Mouse (Mus musculus): ENCODE measurements around the gene Gm10300. TPM values are rescaled to one million over a fixed set of nuclear protein-coding genes. Genes with fewer than 3 reads are reported as not detected.

The Gm10300 gene
- polyA plus RNA-seq, 1 experiment from 2014 or later, result not detected

DNA sequence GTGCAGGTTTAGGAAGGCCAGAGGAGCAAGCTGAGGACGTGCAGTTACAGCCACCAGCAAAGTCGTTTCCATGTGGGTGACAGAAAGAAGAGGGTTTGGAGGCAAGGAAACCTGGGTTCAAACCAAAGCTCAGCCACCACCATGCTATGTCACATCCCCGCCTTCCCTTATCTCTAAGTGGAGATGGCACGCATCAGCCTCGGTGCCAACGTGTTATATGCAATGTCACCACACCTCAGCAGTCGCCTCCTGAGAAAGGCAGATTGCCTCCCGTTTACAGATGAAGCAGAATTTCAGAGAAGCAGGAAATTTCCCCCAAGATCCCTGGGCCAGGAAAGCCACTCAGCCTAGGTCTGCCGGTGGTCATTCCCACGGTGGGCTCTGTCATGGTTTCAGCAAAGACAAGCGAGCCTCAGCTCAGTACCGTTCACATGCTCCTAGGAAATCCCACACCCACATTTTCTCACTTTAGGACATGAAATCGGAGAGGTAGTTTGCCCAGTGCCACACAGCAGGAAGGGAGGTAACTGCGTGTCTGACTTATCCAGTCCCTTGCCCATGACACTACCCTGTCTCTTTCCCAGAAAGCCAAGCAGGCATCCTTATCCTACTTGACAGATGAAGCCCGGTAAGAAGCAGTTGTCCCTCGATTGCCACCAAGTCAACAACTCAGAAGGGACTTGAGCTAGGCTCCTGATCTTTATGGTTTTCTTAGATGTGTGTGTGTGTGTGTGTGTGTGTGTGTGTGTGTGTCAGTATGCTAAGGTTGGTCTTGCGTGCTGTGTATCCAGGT, 14.3 kb upstream of the Gm10300 start:
- H3K4me1 ChIP-seq, result no peaks in the 10 kb centered on the region
- no peaks in the 10 kb centered on the region for H3K36me3 ChIP-seq
- no peak overlapping the region for H3K4me2 ChIP-seq
- WGBS, result 78% methylated on average over 17 of the region's 17 CpGs
- H3K27me3 ChIP-seq (replicated peaks), result no peaks in the 10 kb centered on the region
- no peak overlapping the region for H3K4me3 ChIP-seq (replicated peaks)
- no peaks in the 10 kb centered on the region for H3K9me3 ChIP-seq (replicated peaks)
- H3K27ac ChIP-seq (replicated peaks), result no peak overlapping the region
- ATAC-seq (ENCODE audit: low FRiP score), result no peak
- H3K9ac ChIP-seq (replicated peaks), result no peak overlapping the region

DNA sequence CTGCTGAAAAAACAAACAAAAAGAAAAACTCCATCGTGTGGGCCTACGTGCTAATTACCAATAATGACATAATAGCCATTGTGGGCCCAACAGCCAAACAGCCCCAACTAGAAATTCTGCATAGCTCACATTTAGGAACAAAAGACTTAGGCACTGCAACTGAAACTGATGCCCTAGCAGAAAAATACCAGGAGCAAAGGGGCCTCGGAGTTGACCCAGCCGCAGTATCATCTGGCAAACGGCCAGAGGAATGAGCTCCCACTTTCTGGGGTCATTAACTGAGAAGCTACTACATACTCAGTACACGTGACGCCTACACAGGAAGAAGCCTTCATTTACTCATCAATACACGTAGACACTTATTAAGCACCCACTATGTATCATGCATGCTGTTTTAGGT, 12.2 kb upstream of the Gm10300 start:
- Histone ChIP-seq H3K9ac (replicated peaks) (no peak overlapping the region), H3K4me2 (no peak overlapping the region), H3K4me3 (replicated peaks) (no peak overlapping the region), H3K4me1 (peaks cover 7% of the 10 kb centered on the region), H3K36me3 (no peaks in the 10 kb centered on the region), H3K27ac (replicated peaks) (no peak overlapping the region), H3K27me3 (replicated peaks) (no peaks in the 10 kb centered on the region), H3K9me3 (replicated peaks) (no peaks in the 10 kb centered on the region)
- no peak for ATAC-seq (ENCODE audit: low FRiP score)
- 57% methylated on average over 8 of the region's 8 CpGs for WGBS

DNA sequence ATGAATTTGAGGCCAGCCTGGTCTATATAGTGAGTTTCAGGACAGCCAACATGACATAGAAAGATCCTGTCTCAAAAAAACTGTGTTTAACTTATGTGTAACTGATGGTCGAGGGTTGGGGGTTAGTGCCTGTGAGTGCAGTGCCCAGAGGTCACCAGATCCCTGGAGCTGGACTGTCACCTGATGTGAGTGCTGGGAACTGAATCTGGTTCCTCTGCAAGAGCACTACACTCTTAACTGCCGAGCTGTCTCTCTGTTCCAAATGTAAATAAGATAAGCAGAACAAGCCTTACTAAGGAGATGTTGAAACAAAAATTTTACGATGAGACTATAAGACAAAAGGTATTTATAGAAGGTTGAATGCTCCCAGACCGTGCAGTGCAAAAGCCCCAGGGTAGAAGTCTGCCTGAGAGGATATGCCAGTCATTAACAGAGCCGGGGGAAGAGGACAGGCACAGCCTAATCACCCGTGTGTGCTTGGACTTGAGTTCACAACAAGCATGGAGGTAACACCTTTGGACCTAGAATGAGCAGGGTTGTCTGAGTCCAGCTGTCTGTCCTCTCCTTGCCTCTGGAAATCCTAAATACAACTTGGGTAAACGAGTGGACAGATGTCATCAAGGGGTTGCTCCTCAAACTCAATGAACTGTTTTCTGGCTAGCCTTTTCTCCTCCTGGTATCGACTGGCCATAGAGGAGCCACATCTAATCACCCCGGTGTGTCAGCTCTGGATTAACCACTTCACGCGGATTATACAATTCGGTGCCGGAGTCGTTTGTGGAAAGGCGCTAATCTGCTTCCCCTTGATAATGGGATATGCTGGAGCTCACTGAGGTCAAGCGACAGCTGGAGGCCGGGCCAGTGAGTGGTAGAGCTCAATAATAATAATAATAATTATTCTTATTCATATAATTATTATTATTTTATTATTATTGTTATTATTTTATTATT, 11.3 kb upstream of the Gm10300 start:
- Histone ChIP-seq H3K4me2 (no peak overlapping the region), H3K9ac (replicated peaks) (no peak overlapping the region), H3K27ac (replicated peaks) (no peak overlapping the region), H3K4me1 (peaks cover 7% of the 10 kb centered on the region), H3K27me3 (replicated peaks) (no peaks in the 10 kb centered on the region), H3K9me3 (replicated peaks) (no peaks in the 10 kb centered on the region), H3K36me3 (no peaks in the 10 kb centered on the region), H3K4me3 (replicated peaks) (no peak overlapping the region)
- 79% methylated on average over 17 of the region's 17 CpGs for WGBS
- no peak for ATAC-seq (ENCODE audit: low FRiP score)

DNA sequence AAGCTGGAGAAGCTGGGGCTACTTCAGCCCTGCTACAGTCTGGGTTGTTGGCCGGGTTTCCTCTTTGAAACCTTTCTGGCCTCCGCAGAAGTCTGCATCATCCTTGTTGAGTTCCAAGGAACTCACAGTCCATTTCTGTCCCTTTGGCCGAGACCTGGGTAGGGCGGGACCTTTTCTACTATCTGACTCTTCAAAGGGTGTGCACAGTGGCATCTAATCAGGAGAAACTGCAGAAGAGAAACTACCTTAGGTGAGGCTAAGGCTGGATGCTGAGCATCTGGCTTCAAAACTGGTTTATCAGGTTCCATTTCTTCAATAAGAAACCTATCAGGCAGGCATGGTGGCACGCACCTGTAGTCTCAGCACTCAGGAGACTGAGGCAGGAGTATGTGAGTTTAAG, 9.9 kb upstream of the Gm10300 start:
- Histone ChIP-seq H3K4me3 (replicated peaks) (no peak overlapping the region), H3K4me2 (no peak overlapping the region), H3K4me1 (peaks cover 7% of the 10 kb centered on the region), H3K36me3 (no peaks in the 10 kb centered on the region), H3K27me3 (replicated peaks) (no peaks in the 10 kb centered on the region), H3K27ac (replicated peaks) (no peak overlapping the region), H3K9ac (replicated peaks) (no peak overlapping the region), H3K9me3 (replicated peaks) (no peaks in the 10 kb centered on the region)
- ATAC-seq (ENCODE audit: low FRiP score), result no peak
- WGBS, result 89% methylated on average over 5 of the region's 5 CpGs

DNA sequence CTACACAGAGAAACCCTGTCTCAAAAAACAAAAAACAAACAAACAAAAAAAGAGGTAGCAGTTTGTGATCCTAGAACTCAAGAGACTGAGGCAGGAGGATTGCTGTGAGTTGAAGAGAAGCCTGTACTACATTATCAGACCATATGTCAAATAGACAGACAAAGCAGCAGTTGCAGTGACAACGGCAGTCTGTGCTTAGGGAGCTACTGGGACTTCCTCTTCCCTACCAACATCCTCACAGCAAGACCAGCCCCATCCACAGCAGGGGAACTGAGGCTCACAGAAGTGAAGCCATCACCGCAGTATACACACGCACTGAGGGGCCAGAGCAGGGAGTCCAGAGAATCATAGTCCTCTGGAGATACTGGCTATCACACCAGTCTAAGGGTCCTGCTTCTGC, 8.9 kb upstream of the Gm10300 start:
- Histone ChIP-seq H3K4me1 (peaks cover 7% of the 10 kb centered on the region), H3K9ac (replicated peaks) (no peak overlapping the region), H3K36me3 (no peaks in the 10 kb centered on the region), H3K27me3 (replicated peaks) (no peaks in the 10 kb centered on the region), H3K9me3 (replicated peaks) (no peaks in the 10 kb centered on the region), H3K4me2 (no peak overlapping the region), H3K27ac (replicated peaks) (no peak overlapping the region), H3K4me3 (replicated peaks) (no peak overlapping the region)
- WGBS, result 76% methylated on average over 3 of the region's 3 CpGs
- ATAC-seq (ENCODE audit: low FRiP score), result no peak

DNA sequence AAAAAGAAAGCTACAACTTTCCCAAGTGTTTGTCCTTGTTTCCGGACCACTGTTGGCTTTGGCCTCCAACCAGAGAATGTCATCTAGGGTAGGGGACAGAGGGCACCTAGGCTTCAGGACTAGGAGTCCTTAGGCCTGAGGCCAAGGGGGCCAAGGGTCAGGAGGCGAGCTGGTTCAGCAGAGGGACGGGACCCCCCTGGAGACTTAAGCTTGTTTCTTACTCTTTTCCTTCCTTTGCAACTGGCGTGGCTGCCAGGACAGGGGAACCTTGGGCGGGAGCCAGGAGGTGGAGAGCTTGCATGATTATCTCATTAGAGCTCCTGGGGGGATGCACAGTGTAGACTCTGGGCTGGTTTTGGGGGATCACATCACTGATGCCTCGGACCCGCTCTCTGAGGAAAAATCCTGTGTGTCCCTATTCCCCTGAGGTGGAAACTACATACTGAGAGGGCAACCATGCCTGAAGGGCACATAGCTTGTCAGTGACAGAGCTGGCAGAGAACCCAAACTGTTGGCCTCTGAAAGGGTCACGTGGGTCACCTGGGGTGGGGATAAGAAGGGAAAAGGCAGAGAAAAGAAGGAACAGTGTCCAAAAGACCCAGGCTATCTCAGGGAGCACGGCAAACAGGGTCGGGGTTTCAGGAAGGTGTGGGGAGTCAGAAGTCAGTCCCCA, 8.3 kb upstream of the Gm10300 start:
- H3K4me3 ChIP-seq (replicated peaks), result no peak overlapping the region
- 76% methylated on average over 10 of the region's 10 CpGs for WGBS
- no peak overlapping the region for H3K4me2 ChIP-seq
- no peak overlapping the region for H3K9ac ChIP-seq (replicated peaks)
- no peak overlapping the region for H3K27ac ChIP-seq (replicated peaks)
- no peaks in the 10 kb centered on the region for H3K36me3 ChIP-seq
- ATAC-seq (ENCODE audit: low FRiP score), result no peak
- H3K27me3 ChIP-seq (replicated peaks), result no peaks in the 10 kb centered on the region
- H3K4me1 ChIP-seq, result peaks cover 7% of the 10 kb centered on the region
- no peaks in the 10 kb centered on the region for H3K9me3 ChIP-seq (replicated peaks)

DNA sequence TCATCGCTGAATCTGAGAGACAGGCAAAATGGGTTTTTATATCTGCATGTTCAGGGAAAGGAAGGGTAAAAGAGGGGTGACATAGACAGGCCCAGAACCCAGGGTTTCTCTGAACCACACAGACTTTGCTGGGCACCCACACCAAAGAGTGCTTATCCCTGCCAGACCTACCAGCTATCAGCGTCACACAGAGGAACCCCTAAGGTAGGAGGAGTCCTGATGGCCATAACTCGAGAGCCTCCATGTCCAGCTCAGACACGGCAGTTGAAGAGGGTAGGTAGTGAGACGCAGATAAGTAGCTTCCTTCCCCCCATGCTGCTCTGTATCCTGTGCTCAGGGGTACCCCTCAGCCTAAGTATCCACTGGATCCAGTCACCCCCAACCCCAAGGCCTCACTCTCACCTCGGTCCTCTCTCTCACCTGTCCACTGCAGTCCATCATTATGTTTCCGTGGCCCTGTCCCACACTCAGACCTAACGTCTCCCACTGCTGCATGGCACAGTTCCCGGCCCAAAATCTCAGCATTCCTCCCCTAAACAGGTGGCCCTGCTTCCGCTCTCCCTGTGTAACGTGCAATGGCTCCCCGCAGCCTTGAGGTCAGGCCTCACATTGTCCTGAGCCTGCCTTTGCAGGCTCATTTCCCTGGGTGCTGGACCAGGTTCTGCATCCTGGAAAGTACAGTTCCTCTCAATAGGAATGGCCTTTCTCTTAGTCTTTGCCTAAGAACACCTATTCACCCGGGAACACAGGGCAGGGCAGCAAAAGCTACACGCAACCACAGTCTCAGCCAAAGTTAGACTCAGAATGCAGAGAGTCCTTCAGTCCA, 7.2 kb upstream of the Gm10300 start:
- Histone ChIP-seq H3K4me2 (no peak overlapping the region), H3K27ac (replicated peaks) (no peak overlapping the region), H3K9me3 (replicated peaks) (no peaks in the 10 kb centered on the region), H3K4me1 (peaks cover 7% of the 10 kb centered on the region), H3K4me3 (replicated peaks) (no peak overlapping the region), H3K9ac (replicated peaks) (no peak overlapping the region), H3K27me3 (replicated peaks) (no peaks in the 10 kb centered on the region), H3K36me3 (no peaks in the 10 kb centered on the region)
- 88% methylated on average over 14 of the region's 14 CpGs for WGBS
- no peak for ATAC-seq (ENCODE audit: low FRiP score)

DNA sequence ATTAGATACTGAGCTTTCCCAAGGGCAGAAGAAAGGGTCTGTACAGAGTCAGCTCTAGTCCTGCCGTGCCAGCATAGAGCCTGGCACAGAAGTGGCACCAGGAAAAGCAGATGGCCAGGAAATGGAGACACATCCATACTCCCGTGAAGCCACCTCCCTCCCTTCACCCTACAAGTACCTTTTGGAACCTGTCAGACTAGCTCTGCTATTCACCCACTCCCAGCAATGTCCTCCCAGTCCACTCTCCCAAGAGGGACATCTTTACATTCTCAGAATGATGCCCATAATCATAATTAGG, 6.6 kb upstream of the Gm10300 start:
- 0 out of 2 replicates have a peak, but pooled peaks cover 3% of the 10 kb centered on the region for H3K27me3 ChIP-seq (replicated peaks)
- ATAC-seq (ENCODE audit: low FRiP score), result no peak
- H3K9ac ChIP-seq (replicated peaks), result no peak overlapping the region
- no peaks in the 10 kb centered on the region for H3K36me3 ChIP-seq
- no peak overlapping the region for H3K4me3 ChIP-seq (replicated peaks)
- no peak overlapping the region for H3K4me2 ChIP-seq
- peaks cover 7% of the 10 kb centered on the region for H3K4me1 ChIP-seq
- no peak overlapping the region for H3K27ac ChIP-seq (replicated peaks)
- 64% methylated on average over 2 of the region's 2 CpGs for WGBS
- no peaks in the 10 kb centered on the region for H3K9me3 ChIP-seq (replicated peaks)

DNA sequence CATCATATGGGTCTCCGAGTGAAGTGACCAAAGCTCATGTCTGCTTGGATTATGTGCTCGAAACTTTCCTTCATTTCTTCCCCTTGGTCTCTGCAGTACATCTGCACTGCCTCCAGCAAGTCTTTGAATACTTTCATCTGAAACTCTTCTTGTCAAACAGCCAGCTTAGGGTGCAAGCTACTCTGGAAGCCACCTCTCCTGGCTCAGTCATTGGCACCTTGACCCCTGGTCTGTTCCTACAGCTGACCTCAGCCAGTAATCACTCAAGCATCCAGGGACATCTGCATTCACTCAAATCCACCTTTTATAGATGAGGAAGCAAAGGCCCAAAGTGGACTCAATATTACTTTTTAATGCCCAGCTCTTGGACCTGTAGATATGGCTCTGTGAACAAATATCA, 2.8 kb upstream of the Gm10300 start:
- Histone ChIP-seq H3K36me3 (no peaks in the 10 kb centered on the region), H3K9ac (replicated peaks) (no peak overlapping the region), H3K27me3 (replicated peaks) (0 out of 2 replicates have a peak, but pooled peaks cover 3% of the 10 kb centered on the region), H3K4me1 (peaks cover 21% of the 10 kb centered on the region), H3K4me2 (no peak overlapping the region), H3K9me3 (replicated peaks) (no peaks in the 10 kb centered on the region), H3K27ac (replicated peaks) (no peak overlapping the region), H3K4me3 (replicated peaks) (no peak overlapping the region)
- no peak for ATAC-seq (ENCODE audit: low FRiP score)
- WGBS, result 97% methylated on average over 2 of the region's 2 CpGs

DNA sequence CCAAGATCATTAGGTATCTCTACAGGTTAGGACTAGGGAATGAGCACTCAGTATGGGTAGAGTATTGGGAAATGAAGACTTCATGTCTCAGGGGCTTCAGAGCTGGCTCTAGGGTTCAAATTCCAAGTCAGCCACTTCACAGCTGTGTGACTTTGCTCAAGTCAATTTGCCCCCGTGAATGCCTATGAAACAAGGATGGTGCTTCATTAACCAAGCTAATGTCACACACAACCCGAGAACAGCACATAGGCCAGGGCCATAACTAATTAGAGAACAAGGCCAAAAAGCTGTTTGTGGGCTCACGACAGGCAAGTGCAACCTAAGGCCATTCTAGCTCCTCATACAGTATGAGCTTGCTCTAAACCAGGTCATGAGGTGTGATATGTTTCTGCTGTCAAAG, 2.3 kb upstream of the Gm10300 start:
- Histone ChIP-seq H3K27me3 (replicated peaks) (0 out of 2 replicates have a peak, but pooled peaks cover 3% of the 10 kb centered on the region), H3K9ac (replicated peaks) (no peak overlapping the region), H3K4me3 (replicated peaks) (no peak overlapping the region), H3K27ac (replicated peaks) (no peak overlapping the region), H3K4me1 (peaks cover 21% of the 10 kb centered on the region), H3K9me3 (replicated peaks) (no peaks in the 10 kb centered on the region), H3K4me2 (no peak overlapping the region), H3K36me3 (no peaks in the 10 kb centered on the region)
- ATAC-seq (ENCODE audit: low FRiP score), result no peak
- WGBS, result 66% methylated on average over 3 of the region's 3 CpGs

DNA sequence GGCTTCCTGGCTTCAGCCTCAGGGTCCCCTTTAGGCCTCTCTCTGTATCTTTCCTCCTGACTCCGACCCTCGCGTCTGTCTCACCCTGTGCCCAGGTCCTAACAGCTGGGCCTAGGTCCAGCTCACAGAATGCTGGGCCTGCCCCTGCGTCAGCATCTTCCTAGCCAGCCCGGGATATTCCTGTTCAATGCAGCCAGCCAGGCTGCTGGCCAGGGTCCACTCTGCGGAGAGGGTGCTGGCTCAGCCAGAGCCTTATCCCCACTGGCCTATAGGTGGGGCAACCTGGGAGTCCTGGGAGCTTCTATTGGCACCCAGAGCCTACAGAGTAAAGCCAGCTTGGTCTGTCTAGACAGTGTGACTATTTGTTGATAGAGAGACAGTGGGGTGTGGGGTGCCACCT, 1.6 kb upstream of the Gm10300 start:
- WGBS, result 71% methylated on average over 6 of the region's 6 CpGs
- no peak overlapping the region for H3K4me3 ChIP-seq (replicated peaks)
- H3K4me2 ChIP-seq, result no peak overlapping the region
- H3K36me3 ChIP-seq, result no peaks in the 10 kb centered on the region
- no peak overlapping the region for H3K9ac ChIP-seq (replicated peaks)
- no peak overlapping the region for H3K27ac ChIP-seq (replicated peaks)
- H3K27me3 ChIP-seq (replicated peaks), result 0 out of 2 replicates have a peak, but pooled peaks cover 3% of the 10 kb centered on the region
- peaks cover 21% of the 10 kb centered on the region for H3K4me1 ChIP-seq
- no peak for ATAC-seq (ENCODE audit: low FRiP score)
- H3K9me3 ChIP-seq (replicated peaks), result no peaks in the 10 kb centered on the region
